Mouse (Mus musculus) spleen, postnatal 4 days (tissue): ENCODE data around the gene Hba-x.
"Not testable (repeated sequence)": the region's sequence is repeated elsewhere in the genome, so short reads cannot be mapped to it uniquely, and the experiment has no call there.

Experiments
- DNase-seq, 2 experiments: peaks; one replicate each; pipeline ENCODE4 v3.0.0; 2022; ENCODE audit warnings: low spot score in 2 of 2

The Hba-x gene

GRCm38 (mm10) chr11:32250880-32251763 lies 25.1 kb upstream of the Hba-x start:
- DNase-seq = peak; percentile 77 to 81

GRCm38 (mm10) chr11:32253121-32253520 lies 23.1 kb upstream of the Hba-x start:
- DNase-seq = no peak

- DNase-seq = peak in 1 of 2 experiments; percentile 74
These were observed 20.1 kb upstream of the Hba-x start for GRCm38 (mm10) chr11:32256146-32256545.

- DNase-seq = peak in 1 of 2 experiments; percentile 71
These were observed 19.6 kb upstream of the Hba-x start for GRCm38 (mm10) chr11:32256566-32256965.

GRCm38 (mm10) chr11:32262674-32263415 lies 13.4 kb upstream of the Hba-x start:
- DNase-seq = no peak

- no peak for DNase-seq
These were observed 11.0 kb upstream of the Hba-x start for GRCm38 (mm10) chr11:32265117-32265738.

- peak in 1 of 2 experiments; percentile 71 for DNase-seq
These were observed 10.0 kb upstream of the Hba-x start for GRCm38 (mm10) chr11:32266194-32266593.

- DNase-seq = no peak
These were observed 9.4 kb upstream of the Hba-x start for GRCm38 (mm10) chr11:32266776-32267175.

- peak; percentile 96 to 98 for DNase-seq
These were observed 8.9 kb upstream of the Hba-x start, which contains the start of gene Nprl3 for GRCm38 (mm10) chr11:32267188-32267884. Nprl3 (minus strand) TSS chr11:32267707.

- peak in 1 of 2 experiments; percentile 75 for DNase-seq
These were observed 8.2 kb upstream of the Hba-x start for GRCm38 (mm10) chr11:32267964-32268363.

- DNase-seq = peak; percentile 78 to 81
These were observed 7.2 kb upstream of the Hba-x start for GRCm38 (mm10) chr11:32268952-32269351.

- no peak for DNase-seq
These were observed 5.0 kb upstream of the Hba-x start for GRCm38 (mm10) chr11:32271178-32271577.

GRCm38 (mm10) chr11:32277736-32278457 lies 1.7 kb downstream of the Hba-x start:
- no peak for DNase-seq

GRCm38 (mm10) chr11:32278458-32278957 lies 2.3 kb downstream of the Hba-x start:
- no peak for DNase-seq

- DNase-seq = no peak
These were observed 4.4 kb downstream of the Hba-x start for GRCm38 (mm10) chr11:32280646-32281045.

GRCm38 (mm10) chr11:32281416-32282144 lies 5.4 kb downstream of the Hba-x start:
- DNase-seq = peak in 1 of 2 experiments; percentile 61

- DNase-seq = not testable (repeated sequence)
These were observed 7.0 kb downstream of the Hba-x start, which contains the start of gene Hba-a1 for GRCm38 (mm10) chr11:32283091-32283777. Hba-a1 (plus strand) TSS chr11:32283511.

GRCm38 (mm10) chr11:32284582-32284981 lies 8.4 kb downstream of the Hba-x start:
- DNase-seq = not testable (repeated sequence)
